Mouse (Mus musculus): ENCODE data around the gene Tenm2. TPM values are rescaled to one million over a fixed set of nuclear protein-coding genes. Genes with fewer than 3 reads are reported as not detected.

The Tenm2 gene
- total RNA-seq, 2 experiments from 2014 or later, result not detected

DNA sequence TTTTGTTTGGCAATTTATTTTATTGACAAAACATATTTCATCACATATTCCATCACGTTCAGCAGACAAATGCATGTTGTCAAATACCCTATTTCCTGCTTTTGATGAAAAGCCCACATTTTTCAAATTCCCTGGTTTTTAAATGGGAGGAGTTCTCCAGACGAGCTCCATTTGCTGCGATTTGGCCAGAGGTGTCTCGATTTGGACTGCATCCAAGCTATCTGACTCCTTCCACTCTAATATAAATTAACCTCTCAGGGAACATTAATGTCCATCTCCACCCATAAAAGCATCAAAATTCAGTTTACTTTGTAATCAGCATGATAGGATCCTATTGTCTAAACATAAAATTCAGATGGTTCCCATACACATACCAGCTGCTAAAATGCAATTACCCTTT is 120.6 kb downstream of the Tenm2 start:
- no peak for ATAC-seq (ENCODE audit: poor library complexity, severe bottlenecking)

DNA sequence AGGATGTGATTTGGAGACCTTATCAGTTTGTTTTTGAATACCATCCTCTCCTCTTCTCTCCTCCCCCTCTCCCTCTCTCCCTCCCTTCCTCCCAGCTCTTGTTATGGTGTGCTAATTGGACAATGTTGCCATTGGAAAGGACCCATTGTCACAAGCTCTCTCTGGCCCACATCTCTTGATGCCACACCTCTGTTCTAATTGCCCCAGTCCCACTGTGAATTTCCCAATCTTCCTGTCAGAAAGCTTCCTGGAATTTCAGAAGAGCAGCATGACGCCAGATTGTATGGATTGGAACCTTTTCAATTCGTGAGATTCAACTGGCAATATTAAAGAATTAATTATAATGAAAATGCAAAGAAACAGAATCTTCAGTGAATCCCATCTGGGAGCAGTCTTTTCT is 128.7 kb downstream of the Tenm2 start:
- no peak for ATAC-seq (ENCODE audit: poor library complexity, severe bottlenecking)

DNA sequence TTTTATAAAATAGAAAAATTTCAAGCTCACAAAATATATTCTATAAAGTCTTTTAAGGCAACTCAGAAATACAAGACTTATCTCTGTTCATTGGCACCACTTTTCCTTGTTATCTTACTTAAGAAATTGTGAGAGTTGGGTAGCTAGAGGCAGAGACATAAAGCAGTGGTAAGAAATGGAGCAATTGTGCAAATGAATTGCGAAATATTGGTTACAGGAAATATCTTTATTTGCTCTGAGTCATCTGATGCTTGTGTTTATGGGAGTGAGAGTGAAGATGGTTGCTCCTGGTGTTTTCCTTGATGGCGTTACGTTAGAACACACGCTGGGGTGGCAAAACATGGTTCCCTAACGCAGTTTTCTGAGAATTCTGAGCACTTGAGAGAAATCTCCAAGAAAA is 156.4 kb downstream of the Tenm2 start:
- no peak for ATAC-seq (ENCODE audit: poor library complexity, severe bottlenecking)

DNA sequence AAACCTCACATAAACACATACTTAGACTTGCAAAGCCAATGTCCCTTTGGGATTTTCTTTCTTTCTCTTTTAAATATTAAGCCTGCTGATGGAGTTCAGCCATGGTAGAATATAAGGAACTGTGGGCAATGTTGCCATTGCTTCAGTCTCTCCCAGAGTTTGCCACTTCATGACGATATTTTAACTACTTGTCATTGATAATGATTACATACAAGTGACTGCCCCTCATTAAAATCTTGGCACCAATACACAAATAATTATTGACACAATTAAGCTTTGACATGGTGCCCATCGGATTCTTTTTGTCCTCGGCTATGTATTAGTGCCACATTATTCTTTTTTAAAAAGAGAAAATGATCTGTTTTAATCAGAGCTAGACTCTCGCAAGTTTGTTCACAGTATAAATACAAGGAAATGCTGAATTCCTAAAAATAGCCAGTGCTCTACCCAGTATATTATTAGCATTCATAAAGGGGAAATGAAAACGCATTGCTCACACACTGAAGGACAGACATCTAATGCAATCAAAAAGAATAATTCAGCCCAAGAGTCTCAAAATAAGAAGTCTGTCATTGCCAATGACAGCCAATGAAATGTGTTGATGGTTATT is 158.7 kb downstream of the Tenm2 start:
- ATAC-seq (ENCODE audit: poor library complexity, severe bottlenecking), result no peak

DNA sequence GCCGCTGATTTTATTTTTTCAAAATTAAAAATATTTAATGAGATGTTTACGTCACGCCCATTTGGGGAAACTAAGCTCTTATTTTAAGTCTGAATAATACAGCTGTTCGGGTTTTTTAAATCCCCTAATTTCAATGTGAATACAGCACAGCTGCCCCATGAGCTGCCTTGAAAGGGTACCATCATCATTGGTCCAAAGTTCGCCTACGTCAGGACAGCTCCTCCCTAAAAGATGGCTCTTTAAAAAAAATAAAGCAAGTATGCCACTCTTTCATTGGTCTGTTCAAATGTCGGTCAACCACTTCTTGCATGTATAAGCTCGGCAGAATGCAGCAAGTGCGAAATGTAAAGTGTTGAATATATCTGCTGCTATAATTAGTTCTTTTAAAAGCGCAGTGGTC is 160.4 kb downstream of the Tenm2 start:
- no peak for ATAC-seq (ENCODE audit: poor library complexity, severe bottlenecking)

DNA sequence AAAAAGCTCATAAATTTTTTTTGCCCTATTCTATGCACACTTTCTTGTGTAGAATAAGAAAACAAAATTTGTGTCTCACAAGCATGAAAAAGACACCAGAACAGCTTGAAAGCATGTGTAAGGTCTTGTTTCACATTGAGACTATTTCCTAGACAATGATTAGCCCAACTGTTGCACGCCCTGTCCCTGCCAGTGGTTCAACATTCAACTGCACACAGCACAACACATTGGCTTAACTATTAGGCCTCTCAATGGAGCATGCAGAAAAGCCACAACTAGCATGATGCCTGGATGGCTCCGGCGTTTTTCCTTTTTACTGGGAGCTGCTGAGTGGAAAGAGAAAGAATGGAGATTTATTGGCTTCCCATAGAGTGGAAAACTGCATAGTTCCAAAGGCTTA is 170.3 kb downstream of the Tenm2 start:
- no peak for ATAC-seq (ENCODE audit: poor library complexity, severe bottlenecking)

DNA sequence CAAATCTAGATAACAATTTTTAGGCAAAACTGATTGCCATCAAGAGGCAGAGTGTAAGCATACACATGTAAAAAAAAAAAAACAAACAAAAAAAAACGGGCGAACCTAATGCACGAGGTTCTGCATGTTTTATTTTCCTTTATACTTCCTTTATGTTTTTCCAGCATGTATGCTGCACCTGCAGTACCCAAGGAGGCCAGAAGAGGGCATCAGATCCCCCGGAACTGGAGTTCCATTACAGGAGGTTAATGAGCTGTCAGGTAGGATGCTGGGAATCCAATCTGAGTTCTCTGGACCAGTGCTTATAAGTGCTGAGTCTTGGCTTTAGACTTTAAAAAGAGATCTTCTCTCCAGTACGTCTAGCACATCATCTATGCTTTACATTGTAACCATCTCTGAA is 189.1 kb downstream of the Tenm2 start:
- ATAC-seq (ENCODE audit: poor library complexity, severe bottlenecking), result no peak

DNA sequence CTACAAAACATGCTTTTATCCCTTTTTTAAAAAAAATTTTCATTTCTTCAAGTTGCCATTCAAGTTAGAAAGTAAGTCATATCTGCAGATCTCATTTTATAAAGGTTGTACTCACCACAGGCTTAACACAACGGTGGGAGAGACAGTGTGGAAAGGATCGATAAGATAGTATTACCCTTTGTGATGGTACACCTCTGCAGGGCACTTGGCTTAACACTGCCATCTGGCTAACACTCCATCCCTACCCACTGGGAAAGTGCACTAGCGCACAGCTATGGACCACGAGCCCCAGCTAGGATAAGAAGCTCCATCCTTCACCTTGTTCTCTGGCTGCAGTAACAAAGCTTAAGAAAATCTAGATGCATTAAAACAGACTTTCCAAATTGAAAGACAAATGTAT is 194.5 kb downstream of the Tenm2 start:
- ATAC-seq (ENCODE audit: poor library complexity, severe bottlenecking), result no peak

DNA sequence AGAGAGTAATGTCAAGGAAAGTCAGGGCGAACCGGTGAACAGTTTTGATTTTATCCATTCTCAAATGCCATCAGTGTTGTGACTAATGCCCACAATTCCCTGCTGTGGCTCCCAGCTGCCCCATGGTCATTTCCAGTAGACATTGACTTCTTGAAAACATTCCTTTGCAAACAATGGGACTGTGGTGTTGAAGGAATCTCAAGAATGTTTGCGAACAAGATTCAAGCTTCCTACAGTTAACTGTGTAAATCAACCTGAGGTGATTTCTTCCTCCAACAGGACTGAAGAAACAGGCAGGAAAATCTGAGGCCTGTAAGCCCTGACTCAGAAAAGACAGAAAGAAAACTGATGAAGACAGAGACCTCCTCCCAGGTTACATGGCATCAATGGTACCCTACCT is 196.5 kb downstream of the Tenm2 start:
- ATAC-seq (ENCODE audit: poor library complexity, severe bottlenecking), result no peak

DNA sequence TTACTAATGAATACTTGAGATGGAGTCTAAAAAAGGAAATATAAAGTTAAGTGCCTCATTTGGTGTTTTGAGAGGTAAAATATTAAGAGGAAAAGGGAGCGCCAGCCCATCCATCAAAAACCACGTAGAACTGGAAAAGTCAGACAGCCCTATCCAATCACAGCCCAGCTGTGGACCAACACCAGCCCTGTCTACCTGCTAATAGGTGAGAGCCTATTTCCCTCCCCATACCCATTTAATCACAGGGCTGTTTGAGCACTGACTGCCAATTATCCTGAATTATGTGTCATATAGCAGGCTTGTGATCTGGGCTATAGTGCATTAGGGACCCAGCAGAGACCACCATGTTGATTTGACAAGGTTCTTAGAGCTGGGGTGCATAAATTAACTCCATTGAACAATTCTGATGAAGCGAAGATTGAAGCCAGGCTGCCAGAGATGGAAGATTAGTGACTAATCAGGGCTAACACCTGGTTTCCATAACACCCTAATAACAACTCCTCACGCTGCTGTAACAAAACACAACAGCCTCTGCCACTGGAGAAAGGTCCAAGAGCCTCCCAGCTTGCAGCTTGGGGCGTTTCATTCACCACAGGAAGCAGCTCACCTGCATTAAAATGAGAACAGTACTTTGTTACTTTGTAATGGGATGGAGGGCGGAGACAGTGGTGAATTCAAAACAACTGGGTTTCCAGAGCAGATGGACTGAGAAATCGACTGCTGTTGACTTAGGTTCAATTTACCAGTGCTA is 204.3 kb downstream of the Tenm2 start:
- ATAC-seq (ENCODE audit: poor library complexity, severe bottlenecking), result no peak

DNA sequence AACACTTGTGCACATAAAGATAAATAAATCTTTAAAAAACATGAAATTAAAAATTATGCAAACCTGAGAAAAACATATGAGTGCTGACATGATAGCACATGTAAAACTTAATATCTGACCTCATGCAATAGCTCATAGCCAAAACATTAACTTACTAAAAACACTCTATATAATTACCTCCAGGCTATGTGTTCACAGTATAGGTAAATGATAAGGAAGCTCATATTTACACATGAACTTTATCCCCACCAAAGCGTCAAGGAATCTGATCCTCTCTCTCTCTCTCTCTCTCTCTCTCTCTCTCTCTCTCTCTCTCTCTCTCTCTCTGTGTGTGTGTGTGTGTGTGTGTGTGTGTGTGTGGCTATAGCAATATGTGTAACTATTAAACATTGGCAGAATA is 223.9 kb downstream of the Tenm2 start:
- no peak for ATAC-seq (ENCODE audit: poor library complexity, severe bottlenecking)

DNA sequence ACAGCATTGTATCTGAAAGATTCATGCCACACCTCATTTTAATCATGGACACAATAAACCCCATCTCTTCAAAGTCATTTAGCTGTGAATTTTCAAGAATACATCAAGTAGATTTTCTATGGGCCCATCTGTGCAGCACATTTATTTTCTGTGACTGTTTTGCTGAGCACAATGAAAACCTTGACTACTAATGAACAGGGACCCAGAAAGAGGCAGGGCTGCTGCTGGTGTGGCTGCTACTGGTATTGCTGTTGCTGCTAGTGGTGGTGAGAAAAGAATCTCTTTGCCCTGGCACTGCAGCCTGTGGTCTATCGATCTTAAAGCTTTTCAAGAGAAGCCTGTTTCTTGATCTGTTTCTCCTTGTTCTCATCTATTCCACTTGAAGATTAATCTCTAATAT is 226.5 kb downstream of the Tenm2 start:
- ATAC-seq (ENCODE audit: poor library complexity, severe bottlenecking), result no peak

DNA sequence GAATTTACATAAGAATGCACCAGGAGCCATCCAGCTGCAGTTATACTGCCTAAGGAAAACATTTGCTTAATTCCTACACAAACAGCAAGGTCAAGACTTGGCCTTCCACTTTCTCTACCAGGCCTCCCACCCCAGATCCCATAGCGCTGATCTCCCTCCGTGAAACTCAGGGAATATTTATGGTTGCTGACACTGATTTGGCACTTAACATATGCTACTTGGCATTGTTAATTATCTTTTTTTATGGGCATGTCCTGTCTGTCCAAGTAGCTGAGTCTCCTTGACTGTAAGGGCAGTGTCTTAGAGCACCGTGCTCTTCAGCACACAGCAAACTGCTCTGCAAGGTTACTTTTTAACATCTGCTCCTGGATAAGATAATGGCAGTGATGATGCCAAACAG is 238.1 kb downstream of the Tenm2 start:
- ATAC-seq (ENCODE audit: poor library complexity, severe bottlenecking), result no peak

DNA sequence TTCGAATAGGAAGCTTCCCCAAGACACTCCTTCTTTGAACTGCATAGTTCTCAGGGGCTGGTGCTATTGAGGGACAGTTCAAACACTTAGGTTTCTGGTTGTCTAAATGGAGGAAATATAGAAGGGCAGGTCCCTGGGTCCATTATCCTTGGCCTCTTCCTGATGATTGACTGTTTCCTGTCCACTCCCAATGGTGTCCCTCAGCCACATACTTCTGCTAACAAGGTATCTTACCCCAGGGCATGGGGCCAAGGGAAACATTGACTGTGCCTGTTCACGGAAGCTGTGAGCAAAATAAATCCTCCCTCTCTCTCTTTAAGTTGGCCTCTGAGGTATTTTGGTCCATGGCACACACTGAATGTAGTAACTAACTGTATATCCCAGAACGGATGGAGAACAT is 244.9 kb downstream of the Tenm2 start:
- no peak for ATAC-seq (ENCODE audit: poor library complexity, severe bottlenecking)

DNA sequence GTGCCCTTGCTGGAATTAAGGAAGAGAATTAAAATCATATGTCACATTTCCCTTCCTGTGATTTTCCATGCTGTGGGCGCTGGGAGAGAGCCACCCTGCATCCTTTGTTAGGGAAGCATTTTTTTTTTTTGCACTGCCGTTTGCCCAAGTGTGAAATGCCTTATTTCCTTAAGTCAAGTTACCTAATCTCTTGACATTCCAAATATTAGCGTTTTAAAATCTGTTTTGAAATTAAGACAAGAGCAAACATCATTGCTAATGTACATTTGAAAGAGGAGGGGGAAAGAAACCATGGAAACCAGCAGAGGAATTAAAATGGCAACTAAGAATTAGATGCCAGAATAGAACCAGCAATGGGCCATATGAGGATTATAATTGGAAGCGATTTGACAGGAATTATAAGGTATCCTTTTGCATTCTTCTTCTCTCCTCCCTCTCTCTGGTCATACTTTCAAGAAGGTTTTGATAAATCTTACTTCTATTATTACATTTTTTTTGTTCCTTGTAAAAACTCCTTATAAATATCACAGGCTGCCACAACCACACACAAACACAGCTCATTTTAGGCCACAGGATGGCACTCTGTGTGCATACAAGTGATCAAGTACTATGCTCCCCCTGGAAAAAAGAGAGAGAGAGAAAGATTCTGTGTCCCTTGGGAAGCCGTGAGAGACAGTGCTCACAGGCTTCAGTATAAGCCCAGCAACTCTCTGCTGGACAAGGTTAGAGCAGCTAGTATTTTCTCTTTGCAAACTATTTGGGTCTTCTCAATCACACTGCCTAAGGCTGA is 246.8 kb downstream of the Tenm2 start:
- no peak for ATAC-seq (ENCODE audit: poor library complexity, severe bottlenecking)

DNA sequence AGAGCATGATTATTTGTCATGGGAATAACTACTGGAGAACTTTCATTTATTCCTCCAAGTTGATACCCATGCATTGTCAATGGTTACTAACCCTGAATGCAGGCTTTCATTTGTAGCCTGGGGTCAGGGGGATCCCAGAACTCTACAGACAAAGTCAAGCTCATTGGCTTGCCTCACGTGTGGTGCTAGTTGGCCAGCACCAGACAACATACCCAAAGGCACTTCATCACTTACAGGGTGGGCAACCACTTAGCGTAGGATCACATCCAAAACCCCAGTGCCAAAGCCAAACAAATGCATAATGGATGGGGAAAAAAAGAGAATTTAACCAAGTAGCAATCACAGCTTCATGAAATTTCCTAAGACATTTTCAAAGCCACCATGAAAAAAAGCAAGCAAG is 261.6 kb downstream of the Tenm2 start:
- ATAC-seq (ENCODE audit: poor library complexity, severe bottlenecking), result no peak

DNA sequence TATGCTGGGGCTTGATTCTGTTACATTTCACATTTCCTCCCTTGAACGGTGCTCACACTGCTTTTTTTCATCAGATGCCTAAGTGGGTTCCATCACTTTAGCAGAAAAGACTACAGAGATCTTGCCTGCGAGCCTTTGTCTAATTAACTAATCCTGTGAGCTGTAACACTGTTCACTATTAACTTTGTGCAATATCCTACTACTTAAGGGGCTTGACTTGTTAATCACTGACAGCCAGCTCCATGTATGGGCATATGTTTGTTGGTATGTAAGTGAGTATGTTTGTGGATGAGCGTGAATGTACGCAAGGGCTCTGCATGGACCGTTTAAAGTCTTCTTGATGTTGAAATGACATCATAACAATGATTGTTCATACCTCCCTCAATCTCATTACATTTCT is 277.7 kb downstream of the Tenm2 start:
- no peak for ATAC-seq (ENCODE audit: poor library complexity, severe bottlenecking)

DNA sequence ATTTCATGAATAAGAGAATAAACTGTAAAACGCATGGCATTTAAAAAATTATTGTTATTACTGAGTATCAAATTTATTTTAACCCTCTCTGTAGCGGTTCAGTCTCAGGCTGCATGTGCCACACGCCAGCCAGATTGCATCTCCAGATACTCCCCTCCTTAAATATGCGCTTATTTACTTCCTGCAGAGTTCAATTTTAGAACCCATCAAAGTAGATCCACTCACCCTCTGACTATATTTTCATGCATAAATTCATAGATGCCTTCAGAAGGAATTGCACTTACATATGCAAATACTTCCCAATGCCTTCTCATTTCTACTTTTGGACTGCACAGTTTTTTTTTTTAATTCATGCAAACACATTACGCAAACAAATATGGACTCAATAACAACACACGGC is 294.3 kb downstream of the Tenm2 start:
- ATAC-seq (ENCODE audit: poor library complexity, severe bottlenecking), result no peak

DNA sequence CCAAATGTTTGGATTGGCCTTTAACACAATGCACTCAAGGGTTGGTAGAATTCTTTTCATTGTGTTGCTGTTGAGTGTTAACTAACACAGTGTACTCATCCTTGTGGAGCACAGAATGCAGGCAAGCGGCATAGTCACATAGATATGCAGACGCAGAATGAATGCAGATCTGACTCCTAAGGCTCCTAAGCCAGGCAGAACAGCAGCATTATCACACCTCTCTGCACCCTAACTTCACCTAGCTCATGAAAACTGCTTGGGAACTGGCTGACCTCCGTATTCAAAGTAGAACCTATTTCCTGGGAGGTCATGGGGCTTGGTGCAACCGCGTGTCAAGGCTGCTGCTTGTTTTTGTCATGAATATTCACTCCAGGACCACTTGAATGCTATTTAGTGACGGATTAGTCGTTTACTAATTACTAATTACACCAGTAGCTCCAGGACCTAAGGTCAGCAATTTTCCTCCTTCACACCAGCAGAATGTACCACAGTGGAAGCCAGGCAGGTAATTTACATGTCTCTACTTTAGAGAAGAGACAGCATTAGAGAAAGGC is 295.1 kb downstream of the Tenm2 start:
- ATAC-seq (ENCODE audit: poor library complexity, severe bottlenecking), result no peak

DNA sequence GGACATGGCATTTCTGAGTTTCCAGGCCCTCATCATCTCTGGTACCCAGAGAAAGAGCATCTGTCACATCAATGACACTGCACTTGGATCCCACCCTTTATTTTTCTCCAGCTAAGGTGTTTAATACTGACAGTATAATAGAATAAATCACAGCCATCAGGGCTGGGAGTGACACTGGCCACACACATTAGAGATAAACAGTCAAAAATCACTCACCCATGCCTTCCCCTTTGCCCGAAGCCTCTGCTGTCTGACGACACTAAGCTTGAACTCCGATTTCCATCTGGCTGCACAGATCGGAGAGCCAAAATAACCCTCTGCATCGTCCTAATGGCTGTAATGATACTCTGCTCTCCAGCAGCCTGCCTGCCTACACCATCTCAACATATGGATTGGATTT is 305.9 kb downstream of the Tenm2 start:
- ATAC-seq (ENCODE audit: poor library complexity, severe bottlenecking), result no peak

DNA sequence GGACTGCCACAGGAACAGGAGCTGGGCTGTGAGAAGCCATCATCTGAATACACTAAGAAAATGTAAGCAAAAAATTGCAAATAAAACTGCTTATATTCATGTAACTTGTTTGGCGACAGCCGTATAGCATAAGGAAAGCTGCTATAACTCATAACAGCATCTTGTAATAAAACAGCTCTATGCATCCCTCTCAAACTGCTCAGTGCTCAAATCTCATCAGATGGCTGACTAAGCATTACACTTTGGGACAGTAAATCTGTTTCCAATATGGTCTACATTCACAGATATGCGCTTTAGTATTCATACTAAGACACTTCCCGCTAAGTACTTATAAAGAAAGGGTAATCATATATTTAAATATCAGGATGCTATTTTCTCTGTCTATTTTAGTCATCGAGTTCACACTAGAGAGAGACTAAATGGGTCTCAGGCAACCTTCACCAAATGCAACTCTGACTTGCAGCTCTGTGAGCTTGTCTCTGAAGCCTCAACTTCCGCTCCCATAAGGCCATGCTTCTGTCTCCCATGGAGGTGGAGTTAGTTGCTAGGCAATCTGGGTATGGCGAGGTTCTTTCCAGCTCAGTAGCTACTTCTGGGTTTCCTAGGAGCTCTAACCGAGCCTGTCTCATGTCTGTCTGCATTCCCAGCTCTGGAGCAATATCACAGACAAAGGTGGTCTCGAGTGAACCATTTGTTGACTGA is 308.9 kb downstream of the Tenm2 start:
- no peak for ATAC-seq (ENCODE audit: poor library complexity, severe bottlenecking)

Measured in megakaryocyte, adult 5-6 weeks (primary cell).